Mouse (Mus musculus): Measurements from ENCODE around the gene Psmb2.

The Psmb2 gene

DNA sequence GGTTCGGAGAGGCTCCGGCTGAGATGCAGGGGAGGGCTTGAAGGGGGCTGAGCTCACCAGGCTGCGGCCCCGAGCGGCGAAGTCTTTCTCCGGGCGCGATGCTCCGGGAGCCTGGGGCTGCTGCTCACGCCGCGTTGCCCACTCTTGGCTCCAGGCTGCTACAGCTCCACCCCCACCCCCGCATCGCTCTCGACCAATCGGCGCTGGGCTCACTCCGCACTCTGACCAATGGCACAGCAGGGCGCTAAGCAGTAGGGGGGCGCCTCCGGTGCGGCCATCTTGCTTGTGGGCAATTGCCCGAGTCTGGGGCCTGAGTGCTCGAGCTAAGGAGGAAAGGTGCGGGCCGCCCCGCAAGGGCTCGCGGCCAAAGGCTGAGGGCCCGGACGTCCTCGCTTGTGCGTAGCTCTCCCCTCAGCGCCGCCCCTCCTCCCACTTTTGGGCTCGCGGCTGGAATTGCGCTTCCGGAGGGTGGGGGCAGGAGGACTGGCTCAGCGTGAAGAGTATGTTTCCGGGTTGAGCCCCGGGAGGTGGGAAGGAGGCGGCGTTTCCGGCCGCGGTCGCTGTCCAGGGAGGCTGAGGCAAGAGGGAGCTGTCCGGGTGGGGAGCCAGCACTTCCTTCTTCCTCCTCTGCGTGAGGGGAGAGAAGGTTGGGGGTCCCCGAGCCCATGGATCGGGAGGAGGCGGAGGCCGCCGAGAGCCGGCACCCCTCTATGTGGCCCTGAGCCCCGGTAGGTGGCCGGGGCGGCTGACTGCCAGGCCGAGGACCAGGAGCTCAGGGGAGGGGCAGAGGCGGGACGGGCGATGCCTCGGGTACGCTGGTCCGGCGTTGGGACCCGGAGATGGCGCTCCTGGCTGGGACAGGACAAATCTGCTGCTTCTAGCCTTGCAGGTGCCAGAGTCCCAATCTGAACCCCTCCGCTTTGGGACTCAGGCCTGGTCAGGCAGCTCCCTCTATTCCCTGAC, 76.1 kb downstream of the Psmb2 start, which contains the start of the genes Ncdn and AU040320:
TSS of gene Ncdn (minus strand) at position 171 of the 963 bp plus-strand sequence.
TSS of gene AU040320 (plus strand) at position 277 of the 963 bp plus-strand sequence.
- DNase-seq: peak; percentile 96 to 97

- no peak for DNase-seq
Measured at GRCm38 (mm10) chr4:126754231-126754611, 76.8 kb downstream of the Psmb2 start.

DNA sequence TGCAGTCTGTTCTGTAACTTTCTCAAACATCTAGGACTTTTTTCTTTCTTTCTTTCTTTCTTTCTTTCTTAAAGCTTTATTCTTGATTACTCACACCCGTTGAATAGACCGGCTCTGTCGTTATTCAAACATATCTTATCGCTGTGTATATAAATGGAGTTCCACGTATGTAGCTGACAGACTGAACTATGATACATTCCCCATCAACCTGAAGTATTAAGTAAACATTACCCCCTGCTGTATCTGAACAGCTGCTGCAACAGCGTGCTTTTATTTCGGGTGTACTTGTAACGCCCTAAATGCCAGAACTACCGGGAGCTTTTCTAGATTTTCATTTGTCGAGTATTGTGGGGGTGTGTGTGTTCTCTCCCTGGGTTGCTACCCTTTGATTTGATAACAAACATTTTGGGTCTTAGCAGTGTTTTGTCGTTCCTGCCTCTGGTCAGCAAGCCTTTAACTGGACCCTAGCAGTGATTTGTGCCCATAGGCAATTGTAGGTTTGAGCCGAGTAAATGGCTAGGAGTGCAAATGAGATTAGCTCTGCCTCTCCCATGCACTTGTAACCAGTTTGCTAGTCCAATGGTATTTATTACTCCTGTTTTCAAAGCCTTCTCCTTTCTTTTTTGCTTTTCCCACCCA, 77.4 kb downstream of the Psmb2 start:
- no peak for DNase-seq

DNA sequence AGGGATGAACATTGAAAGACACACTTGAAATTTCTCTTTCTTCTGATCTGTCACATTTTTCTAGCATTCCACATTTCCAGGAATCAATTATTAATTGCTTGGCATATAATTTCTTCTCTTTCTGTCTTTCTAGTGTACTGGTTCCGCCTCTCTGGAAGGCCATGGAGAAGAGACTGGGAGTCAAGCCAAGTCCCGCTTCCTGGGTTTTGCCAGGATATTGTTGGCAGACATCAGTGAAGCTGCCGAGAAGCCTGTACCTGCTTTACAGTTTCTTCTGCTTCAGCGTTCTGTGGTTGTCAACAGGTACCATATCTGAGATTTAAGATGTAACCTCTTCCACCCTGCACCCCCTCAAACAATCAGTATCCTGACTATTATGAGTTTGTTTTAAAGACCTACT, 79.3 kb downstream of the Psmb2 start:
- peak in 1 of 2 experiments; percentile 34 for DNase-seq

DNA sequence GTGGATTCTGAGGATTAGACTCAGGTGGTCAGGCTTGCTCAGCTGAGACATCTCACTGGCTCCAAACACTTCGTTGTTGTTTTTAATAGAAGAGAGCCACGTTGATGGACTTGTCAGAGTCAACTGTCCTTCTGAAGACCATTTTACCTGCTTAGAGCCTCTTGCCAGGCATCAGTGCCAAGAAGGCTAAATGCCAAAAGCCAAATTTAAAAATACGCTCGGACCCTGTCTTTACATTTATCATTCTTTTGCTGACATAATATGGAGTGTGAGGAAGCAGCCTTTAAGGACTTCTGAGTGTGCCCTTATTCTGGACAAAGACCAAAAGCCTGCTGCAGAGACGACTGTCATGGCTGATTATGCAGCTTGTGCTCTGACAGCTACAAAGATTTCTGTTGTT, 80.9 kb downstream of the Psmb2 start:
- DNase-seq: no peak
